Mouse (Mus musculus) C2C12 (cell line): ENCODE results near the gene Wt1. TPM values are rescaled to one million over a fixed set of nuclear protein-coding genes. Genes with fewer than 3 reads are reported as not detected.

Experiments used
- H3K27me3 ChIP-seq: one replicate; pipeline ENCODE4 v1.6.1; 2011; ENCODE audit not compliant: control insufficient read depth, insufficient read depth, insufficient read length
- H3K36me3 ChIP-seq: one replicate; pipeline ENCODE4 v1.6.1; 2011; ENCODE audit not compliant: control insufficient read depth, insufficient read depth
- H3K4me3 ChIP-seq: one replicate; pipeline ENCODE4 v1.5.1; 2011; ENCODE audit warnings: mild to moderate bottlenecking, control low read depth; ENCODE audit not compliant: poor library complexity, insufficient read depth, severe bottlenecking
- H3K79me2 ChIP-seq: one replicate; pipeline ENCODE4 v1.6.1; 2011; ENCODE audit not compliant: control insufficient read depth, insufficient read depth
- H3K79me3 ChIP-seq: one replicate; pipeline ENCODE4 v1.6.1; 2011; ENCODE audit warnings: low read depth, control low read depth
- H3ac ChIP-seq: one replicate; pipeline ENCODE3; 2011; ENCODE audit warnings: low read depth; ENCODE audit not compliant: control insufficient read depth, insufficient read length
- CEBPB ChIP-seq: IDR thresholded peaks from one replicate; pipeline ENCODE4 v1.6.1; 2011; ENCODE audit warnings: low read depth, mild to moderate bottlenecking, control low read depth, moderate library complexity
- CTCF ChIP-seq: IDR thresholded peaks from one replicate; pipeline ENCODE4 v1.5.1; 2011; ENCODE audit not compliant: control insufficient read depth, insufficient read depth, insufficient read length
- FOSL1 ChIP-seq: IDR thresholded peaks from one replicate; pipeline ENCODE4 v1.8.0; 2011; ENCODE audit warnings: mild to moderate bottlenecking, low read length; ENCODE audit not compliant: poor library complexity, insufficient read depth, severe bottlenecking
- MAX ChIP-seq: IDR thresholded peaks from one replicate; pipeline ENCODE4 v1.6.1; 2011; ENCODE audit warnings: mild to moderate bottlenecking, control low read depth
- MYOD1 ChIP-seq: IDR thresholded peaks from one replicate; pipeline ENCODE4 v1.6.1; 2011; ENCODE audit warnings: low read depth; ENCODE audit not compliant: control insufficient read depth, insufficient read length
- MYOG ChIP-seq: IDR thresholded peaks from one replicate; pipeline ENCODE4 v1.6.1; 2011; ENCODE audit not compliant: control insufficient read depth, insufficient read length; ENCODE audit errors: extremely low read depth
- USF1 ChIP-seq: IDR thresholded peaks from one replicate; pipeline ENCODE4 v1.6.1; 2011; ENCODE audit warnings: low read depth, mild to moderate bottlenecking, control low read depth, moderate library complexity
- polyA plus RNA-seq: library from polyadenylated mRNA; unstranded; fragments of >200 nt; fragmentation: generic; extraction: Trizol; gene quantifications from one replicate; pipeline ENCODE4 v1.2.1, GENCODE M21; 2012; ENCODE audit warnings: missing spikeins

The Wt1 gene
- polyA plus RNA-seq, 1 experiment, result not detected

DNA sequence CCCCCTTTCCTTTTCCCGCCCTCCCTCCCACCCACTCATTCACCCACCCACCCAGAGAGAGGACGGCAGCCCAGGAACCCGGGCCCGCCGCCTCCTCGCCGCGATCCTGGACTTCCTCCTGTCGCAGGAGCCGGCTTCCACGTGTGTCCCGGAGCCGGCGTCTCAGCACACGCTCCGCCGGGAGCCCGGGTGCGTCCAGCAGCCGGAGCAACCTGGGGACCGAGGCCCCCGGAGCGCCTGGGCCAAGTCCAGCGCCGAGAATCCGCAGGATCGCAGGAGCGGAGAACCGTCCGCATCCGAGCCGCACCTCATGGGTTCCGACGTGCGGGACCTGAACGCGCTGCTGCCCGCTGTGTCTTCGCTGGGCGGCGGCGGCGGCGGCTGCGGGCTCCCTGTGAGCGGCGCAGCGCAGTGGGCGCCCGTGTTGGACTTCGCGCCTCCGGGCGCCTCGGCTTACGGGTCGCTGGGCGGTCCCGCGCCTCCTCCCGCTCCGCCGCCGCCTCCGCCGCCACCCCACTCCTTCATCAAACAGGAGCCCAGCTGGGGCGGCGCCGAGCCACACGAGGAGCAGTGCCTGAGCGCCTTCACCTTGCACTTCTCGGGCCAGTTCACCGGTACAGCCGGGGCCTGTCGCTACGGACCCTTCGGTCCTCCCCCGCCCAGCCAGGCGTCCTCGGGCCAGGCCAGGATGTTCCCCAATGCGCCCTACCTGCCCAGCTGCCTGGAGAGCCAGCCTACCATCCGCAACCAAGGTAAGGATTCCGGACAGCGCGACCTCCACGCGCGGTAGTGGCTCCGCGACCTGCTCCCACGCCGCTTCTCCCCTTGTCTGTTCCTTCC is 582 bp downstream of the Wt1 start:
- no peak for TF ChIP-seq CTCF
- no peak for TF ChIP-seq MYOG
- TF ChIP-seq FOSL1, result no peak
- no peak for TF ChIP-seq USF1
- TF ChIP-seq CEBPB, result no peak
- TF ChIP-seq MAX, result no peak
- no peak for TF ChIP-seq MYOD1
- Histone ChIP-seq H3K79me2 (no peaks in the 10 kb centered on the region), H3ac (no peak overlapping the region), H3K4me3 (no peak overlapping the region), H3K27me3 (peaks cover 60% of the 10 kb centered on the region), H3K36me3 (no peaks in the 10 kb centered on the region), H3K79me3 (no peaks in the 10 kb centered on the region)

- H3K79me2 ChIP-seq, result no peaks in the 10 kb centered on the region
- no peak for TF ChIP-seq FOSL1
- no peak for TF ChIP-seq CTCF
- TF ChIP-seq CEBPB, result no peak
- TF ChIP-seq MYOD1, result no peak
- no peak for TF ChIP-seq USF1
- no peak for TF ChIP-seq MAX
- no peak for TF ChIP-seq MYOG
- H3K4me3 ChIP-seq, result no peak overlapping the region
- no peaks in the 10 kb centered on the region for H3K36me3 ChIP-seq
- H3K27me3 ChIP-seq, result peaks cover 66% of the 10 kb centered on the region
- H3K79me3 ChIP-seq, result no peaks in the 10 kb centered on the region
- no peak overlapping the region for H3ac ChIP-seq
Observed at GRCm38 (mm10) chr2:105127531-105128480, 1.5 kb downstream of the Wt1 start.

DNA sequence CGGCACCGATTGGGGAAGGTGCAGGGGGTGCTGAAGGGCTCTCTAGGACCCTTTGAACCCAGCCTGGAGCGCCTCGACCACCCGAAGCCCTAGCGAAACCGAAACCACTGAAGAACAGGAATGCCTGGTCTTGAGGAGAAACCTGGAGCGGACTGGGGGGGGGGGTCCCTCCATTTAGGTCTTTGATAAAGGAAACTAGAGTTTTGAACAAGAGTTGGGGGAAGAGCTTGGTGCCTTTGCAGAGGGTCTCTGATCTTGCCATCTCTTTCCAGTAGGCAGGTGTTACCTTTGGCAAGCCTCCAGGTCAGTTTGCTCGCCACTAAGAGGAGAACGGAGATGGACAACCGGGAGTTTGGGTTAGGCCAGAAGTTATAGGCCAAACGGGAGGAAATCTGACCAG is 2.2 kb downstream of the Wt1 start:
- no peaks in the 10 kb centered on the region for H3K36me3 ChIP-seq
- H3K4me3 ChIP-seq, result no peak overlapping the region
- H3ac ChIP-seq, result no peak overlapping the region
- H3K79me2 ChIP-seq, result no peaks in the 10 kb centered on the region
- no peak for TF ChIP-seq CEBPB
- no peak for TF ChIP-seq FOSL1
- no peak for TF ChIP-seq CTCF
- TF ChIP-seq MYOD1, result no peak
- TF ChIP-seq MYOG, result no peak
- no peak for TF ChIP-seq USF1
- no peak for TF ChIP-seq MAX
- peaks cover 67% of the 10 kb centered on the region for H3K27me3 ChIP-seq
- H3K79me3 ChIP-seq, result no peaks in the 10 kb centered on the region

- peaks cover 66% of the 10 kb centered on the region for H3K27me3 ChIP-seq
- H3ac ChIP-seq, result no peak overlapping the region
- H3K4me3 ChIP-seq, result no peak overlapping the region
- no peaks in the 10 kb centered on the region for H3K36me3 ChIP-seq
- no peak for TF ChIP-seq MYOG
- no peak for TF ChIP-seq FOSL1
- TF ChIP-seq CEBPB, result no peak
- no peak for TF ChIP-seq MYOD1
- no peak for TF ChIP-seq CTCF
- H3K79me2 ChIP-seq, result no peaks in the 10 kb centered on the region
- H3K79me3 ChIP-seq, result no peaks in the 10 kb centered on the region
Observed at GRCm38 (mm10) chr2:105130351-105131060, 4.2 kb downstream of the Wt1 start.

DNA sequence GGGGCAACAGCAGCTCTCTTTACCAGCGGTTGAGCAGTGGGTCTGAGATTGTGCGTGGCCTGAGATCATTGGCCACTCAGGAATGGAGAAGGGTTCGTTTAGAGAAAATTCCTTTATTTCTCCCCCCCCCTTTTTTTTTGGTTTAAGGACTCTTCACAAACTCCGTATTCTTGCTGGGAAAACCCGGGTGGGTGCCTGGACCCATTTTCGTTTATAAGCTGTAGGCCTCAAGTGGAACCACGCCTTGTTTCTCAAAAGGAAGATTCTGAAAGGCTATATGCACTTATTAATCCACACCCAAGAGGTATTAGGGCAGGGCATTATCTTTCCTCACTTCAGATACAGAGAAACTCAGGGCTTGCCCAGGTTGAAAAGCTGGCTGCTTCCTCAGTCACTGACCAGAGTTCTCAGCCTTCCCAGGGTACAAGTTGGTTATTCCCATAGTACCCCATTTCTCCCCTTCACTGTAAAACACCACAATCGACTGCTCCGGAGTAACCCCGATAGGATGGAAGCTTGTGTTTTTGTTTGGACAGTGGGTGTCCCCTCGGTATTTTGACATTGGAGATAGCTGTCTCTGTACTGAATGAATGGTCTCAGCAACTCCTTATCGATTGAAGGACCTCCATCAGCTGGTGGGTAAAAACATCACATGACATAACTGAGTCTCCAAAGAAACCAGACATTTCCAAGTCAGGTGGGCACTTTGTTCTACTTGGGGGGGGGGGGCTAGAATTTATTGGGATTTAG is 4.9 kb downstream of the Wt1 start:
- H3ac ChIP-seq, result no peak overlapping the region
- H3K79me2 ChIP-seq, result no peaks in the 10 kb centered on the region
- no peak overlapping the region for H3K4me3 ChIP-seq
- peaks cover 67% of the 10 kb centered on the region for H3K27me3 ChIP-seq
- TF ChIP-seq USF1, result no peak
- no peak for TF ChIP-seq CEBPB
- TF ChIP-seq MYOG, result no peak
- TF ChIP-seq MYOD1, result no peak
- no peak for TF ChIP-seq FOSL1
- TF ChIP-seq MAX, result no peak
- TF ChIP-seq CTCF, result no peak
- H3K79me3 ChIP-seq, result no peaks in the 10 kb centered on the region
- no peaks in the 10 kb centered on the region for H3K36me3 ChIP-seq
